ENCODE assay signal across 11 mouse cellular contexts in genomic region chr16:31834011-31834584, GRCm38 (mm10). TPM values are rescaled to one million over a fixed set of nuclear protein-coding genes. Genes with fewer than 3 reads are reported as not detected.
DNase-seq lines count a peak whose midpoint lies in the region; ATAC-seq lines count a peak whose summit lies in the region.
"Had no signal": no experiment of that assay in that cellular context is flagged by ENCODE, and none has a peak within 500 bp of the region (broad histone marks: within the 10 kb centered on the region; RNA-seq: fewer than 3 reads in every experiment).

No protein-coding gene starts in this region.

- H3K27ac ChIP-seq in embryonic facial prominence, embryonic 12.5 days: peak overlapping the region; percentile 19; the same call in 1 of the 2 replicates
- no peak overlapping the region for H3K27ac ChIP-seq in embryonic facial prominence, embryonic 10.5 days (replicated peaks)
- H3K27ac ChIP-seq: limb, embryonic 12.5 days had no signal

- H3K9me3 ChIP-seq in embryonic facial prominence, embryonic 12.5 days: no peaks in the 10 kb centered on the region
- no peaks in the 10 kb centered on the region for H3K9me3 ChIP-seq in embryonic facial prominence, embryonic 10.5 days
- H3K9me3 ChIP-seq: limb, embryonic 12.5 days had no signal

- no peak for DNase-seq in embryonic facial prominence, embryonic 10.5 days (ENCODE audit: low spot score)
- DNase-seq in layer of hippocampus, adult 9-11 months: peak; percentile 19
- DNase-seq in layer of hippocampus, adult 11-12 months (ENCODE audit: low spot score): no peak
- peak; percentile 35 to 40 for DNase-seq in heart, postnatal 10 days
- peak; percentile 73 for DNase-seq in retina, embryonic 14.5 days (ENCODE audit: low spot score)
- no peak for DNase-seq in ovary, postnatal 36 days (ENCODE audit: low spot score)
- no peak for DNase-seq in layer of hippocampus, adult 9-10 months (ENCODE audit: low spot score)
- DNase-seq: cerebellum, postnatal 25 days had no signal

- no peaks in the 10 kb centered on the region for H3K27me3 ChIP-seq in embryonic facial prominence, embryonic 12.5 days
- no peaks in the 10 kb centered on the region for H3K27me3 ChIP-seq in embryonic facial prominence, embryonic 10.5 days (replicated peaks; ENCODE audit: low read depth, poor library complexity, severe bottlenecking)
- H3K27me3 ChIP-seq: limb, embryonic 12.5 days had no signal

- H3K36me3 ChIP-seq in embryonic facial prominence, embryonic 12.5 days: peaks cover 26% of the 10 kb centered on the region
- peaks cover 51% of the 10 kb centered on the region for H3K36me3 ChIP-seq in embryonic facial prominence, embryonic 10.5 days (replicated peaks)

- H3K4me3 ChIP-seq in embryonic facial prominence, embryonic 12.5 days: no peak overlapping the region
- H3K4me3 ChIP-seq in embryonic facial prominence, embryonic 10.5 days: no peak overlapping the region
- H3K4me3 ChIP-seq: limb, embryonic 12.5 days had no signal

- 65% methylated on average over 7 of the region's 7 CpGs for WGBS in embryonic facial prominence, embryonic 12.5 days
- 64% methylated on average over 7 of the region's 7 CpGs for WGBS in embryonic facial prominence, embryonic 10.5 days

- no peak overlapping the region for H3K4me2 ChIP-seq in embryonic facial prominence, embryonic 12.5 days (replicated peaks)
- H3K4me2 ChIP-seq: limb, embryonic 12.5 days; midbrain, embryonic 11.5 days had no signal

- H3K4me1 ChIP-seq in embryonic facial prominence, embryonic 12.5 days: 0 out of 2 replicates have a peak, but pooled peaks cover 4% of the 10 kb centered on the region
- H3K4me1 ChIP-seq in embryonic facial prominence, embryonic 10.5 days: 0 out of 2 replicates have a peak, but pooled peaks cover 2% of the 10 kb centered on the region
- H3K4me1 ChIP-seq: limb, embryonic 12.5 days had no signal

- no peak for ATAC-seq in embryonic facial prominence, embryonic 12.5 days (ENCODE audit: insufficient number of reproducible peaks, insufficient read depth, low FRiP score, low TSS enrichment)

- intact Hi-C loops in heart, postnatal 10 days (cut with DNase I): no loop called here

- no peak overlapping the region for H3K9ac ChIP-seq in embryonic facial prominence, embryonic 12.5 days
- H3K9ac ChIP-seq: limb, embryonic 12.5 days had no signal

RNA-seq across cellular contexts. Expression of gene Meltf, which starts 44.5 kb away (rescaled TPM):
- polyA plus RNA-seq in embryonic facial prominence, embryonic 12.5 days (2016; fragmentation: Nextera tagmentation; extraction: Ambion mirVana): 0.28 and 0.56 TPM in 2 replicates
- polyA plus RNA-seq in embryonic facial prominence, embryonic 10.5 days (2016; fragmentation: Nextera tagmentation; extraction: Ambion mirVana): 0.06 and 0.13 TPM in 2 replicates
- total RNA-seq in heart, postnatal 10 days (2021): under 1 TPM in 1 of 2 experiments, not detected in 1; 0.05 TPM

Comparison
In these comparisons a context has a peak if more than half of its experiments do, and no peak if none do; other contexts are left out.
1. DNase-seq: peak in layer of hippocampus, adult 9-11 months (single experiment), heart, postnatal 10 days (2 of 2) and retina, embryonic 14.5 days (single experiment); none in embryonic facial prominence, embryonic 10.5 days (single experiment), layer of hippocampus, adult 11-12 months (single experiment), ovary, postnatal 36 days (single experiment) and layer of hippocampus, adult 9-10 months (single experiment).